In genomic region chr14:19858279-19858678, GRCm38 (mm10) we compare ENCODE assay signal across 26 mouse cellular contexts.
"Had no signal": no experiment of that assay in that cellular context is flagged by ENCODE, and none has a peak within 500 bp of the region (broad histone marks: within the 10 kb centered on the region; RNA-seq: fewer than 3 reads in every experiment).

No protein-coding gene starts in this region.

- H3K27me3 ChIP-seq: heart, embryonic 12.5 days; hindbrain, embryonic 13.5 days; hindbrain, embryonic 15.5 days; kidney, embryonic 15.5 days; limb, embryonic 12.5 days; liver, embryonic 13.5 days had no signal

- DNase-seq: gastrocnemius, adult 2 months; gastrocnemius, postnatal 10 days; gastrocnemius, postnatal 25 days; heart, adult 18-20 months; heart, postnatal 10 days; heart, postnatal 4 days; kidney, adult 11 months; kidney, adult 2 months; kidney, adult 9 months; kidney, postnatal 14 days; kidney, postnatal 36 days; layer of hippocampus, adult 9-11 months; liver; liver, embryonic 13.5 days had no signal

- H3K9ac ChIP-seq: heart, embryonic 12.5 days; hindbrain, embryonic 13.5 days; hindbrain, embryonic 15.5 days; kidney, embryonic 15.5 days; limb, embryonic 12.5 days; liver, embryonic 13.5 days had no signal

- ATAC-seq: hindbrain, postnatal 0 days; intestine, embryonic 16.5 days had no signal

- H3K4me1 ChIP-seq: heart, embryonic 10.5 days; hindbrain, embryonic 13.5 days; hindbrain, embryonic 15.5 days; kidney, embryonic 15.5 days; liver, embryonic 13.5 days had no signal

- H3K36me3 ChIP-seq: heart, embryonic 10.5 days; heart, embryonic 12.5 days; hindbrain, embryonic 10.5 days; hindbrain, embryonic 13.5 days; hindbrain, embryonic 15.5 days; kidney, embryonic 15.5 days; limb, embryonic 10.5 days; limb, embryonic 12.5 days; liver, embryonic 13.5 days had no signal

- H3K27ac ChIP-seq: gastrocnemius, adult 2 months; heart, embryonic 10.5 days; hindbrain, embryonic 10.5 days; hindbrain, embryonic 13.5 days; hindbrain, embryonic 15.5 days; hindbrain, postnatal 0 days; kidney, embryonic 15.5 days; kidney, postnatal 0 days; left cerebral cortex, adult 2 months; limb, embryonic 10.5 days; limb, embryonic 12.5 days; liver, embryonic 13.5 days had no signal

- H3K4me3 ChIP-seq: gastrocnemius, adult 2 months; heart, embryonic 10.5 days; heart, embryonic 12.5 days; hindbrain, embryonic 10.5 days; hindbrain, embryonic 13.5 days; hindbrain, embryonic 15.5 days; kidney, embryonic 15.5 days; left cerebral cortex, adult 2 months; limb, embryonic 10.5 days; limb, embryonic 12.5 days; liver, embryonic 13.5 days had no signal

- H3K9me3 ChIP-seq: heart, embryonic 10.5 days; hindbrain, embryonic 13.5 days; hindbrain, embryonic 15.5 days; kidney, embryonic 15.5 days; limb, embryonic 10.5 days; limb, embryonic 12.5 days; liver, embryonic 13.5 days had no signal
